Mouse (Mus musculus) lung, adult 2 months (tissue): ENCODE data around the gene Lbhd1. TPM values are rescaled to one million over a fixed set of nuclear protein-coding genes. Genes with fewer than 3 reads are reported as not detected.
"Not testable (repeated sequence)": the region's sequence is repeated elsewhere in the genome, so short reads cannot be mapped to it uniquely, and the experiment has no call there.

Experiments used
- DNase-seq: peaks from one replicate; pipeline ENCODE4 v3.0.0; 2022
- H3K4me1 ChIP-seq: fragments of 200-500 bp; 2 replicates; pipeline ENCODE4 v1.6.1; 2011; ENCODE audit warnings: low read length; ENCODE audit not compliant: control insufficient read depth, insufficient read depth
- H3K4me3 ChIP-seq: fragments of 200-500 bp; replicated peaks from 2 replicates; pipeline ENCODE3; 2011; ENCODE audit warnings: low read depth, mild to moderate bottlenecking, control low read depth, low read length; ENCODE audit errors: extremely low read depth
- CTCF ChIP-seq: fragments of 200-500 bp; IDR thresholded peaks from 2 replicates; pipeline ENCODE4 v1.5.1; 2011; ENCODE audit warnings: mild to moderate bottlenecking, low read length, control low read depth; ENCODE audit not compliant: insufficient read depth
- POLR2A ChIP-seq: fragments of 200-500 bp; IDR thresholded peaks from 2 replicates; pipeline ENCODE4 v1.6.1; 2011; ENCODE audit warnings: low read depth, mild to moderate bottlenecking, control low read depth, low read length, borderline replicate concordance; ENCODE audit errors: extremely low read depth
- WGBS: fragments of 180-500 bp; shearing (Covaris S2); methylation state at CpG from one replicate; pipeline ENCODE4 v1.1.7; 2018; 5-methylcytosine and 5-hydroxymethylcytosine counted together
- polyA plus RNA-seq: library from polyadenylated mRNA; depleted of rRNA; stranded (reverse); fragments of >200 nt; gene quantifications from 2 replicates; pipeline ENCODE4 v1.2.3, GENCODE M21; 2012

The Lbhd1 gene
- polyA plus RNA-seq, 1 experiment = 1.7 TPM

- DNase-seq = peak; percentile 90
- no peak; the same call in 1 of the 2 replicates for TF ChIP-seq POLR2A
- no peak for TF ChIP-seq CTCF
- Histone ChIP-seq H3K4me1 (peaks cover 3% of the 10 kb centered on the region; the same call in 1 of the 2 replicates), H3K4me3 (peak within 1 kb of the TSS; percentile 96)
- under 1% methylated on average over 58 of the region's 58 CpGs for WGBS
These were observed 5.2 kb downstream of the Lbhd1 start, which contains the start of the genes 1810009A15Rik and Gm49416 for GRCm38 (mm10) chr19:8888511-8889385. Gene 1810009A15Rik, plus strand, starts transcription at chr19:8888853. Gene Gm49416, plus strand, starts transcription at chr19:8888926.

- Histone ChIP-seq H3K4me3 (peak within 1 kb of the TSS; percentile 87), H3K4me1 (peaks cover 4% of the 10 kb centered on the region; the same call in 1 of the 2 replicates)
- TF ChIP-seq POLR2A (peak; percentile 84; the same call in 1 of the 2 replicates), CTCF (no peak)
- DNase-seq = peak; percentile 79
- WGBS = 1% methylated on average over 54 of the region's 54 CpGs
These were observed 9.6 kb downstream of the Lbhd1 start, which contains the start of gene Ints5 for GRCm38 (mm10) chr19:8892829-8893766. Gene Ints5, plus strand, starts transcription at chr19:8893005.

- Histone ChIP-seq H3K4me3 (no peak overlapping the region), H3K4me1 (peaks cover 9% of the 10 kb centered on the region; the same call in 1 of the 2 replicates)
- 82% methylated on average over 9 of the region's 9 CpGs for WGBS
- TF ChIP-seq POLR2A (no peak), CTCF (no peak)
- no peak for DNase-seq
These were observed 11.9 kb downstream of the Lbhd1 start for GRCm38 (mm10) chr19:8895397-8895960.

GRCm38 (mm10) chr19:8896231-8896630 lies 12.7 kb downstream of the Lbhd1 start:
- DNase-seq, H3K4me3 ChIP-seq, H3K4me1 ChIP-seq: not testable (repeated sequence)
- WGBS = 77% methylated on average over 5 of the region's 5 CpGs

- TF ChIP-seq POLR2A = 0 out of 2 replicates have a peak, but pooled peaks have one; percentile 13
- H3K4me3 ChIP-seq, H3K4me1 ChIP-seq: not testable (repeated sequence)
- WGBS = 16% methylated on average over 21 of the region's 21 CpGs
- peak; percentile 23 for DNase-seq
These were observed 13.8 kb downstream of the Lbhd1 start for GRCm38 (mm10) chr19:8897211-8897864.

GRCm38 (mm10) chr19:8897865-8898495 lies 14.4 kb downstream of the Lbhd1 start, which contains the start of gene Ganab:
Gene Ganab, plus strand, starts transcription at chr19:8898071.
- Histone ChIP-seq H3K4me3 (peak within 1 kb of the TSS; percentile 97), H3K4me1 (peaks cover 9% of the 10 kb centered on the region; the same call in 1 of the 2 replicates)
- under 1% methylated on average over 50 of the region's 53 CpGs for WGBS
- DNase-seq = peak; percentile 92
- TF ChIP-seq CTCF (no peak), POLR2A (peak; percentile 87; the same call in 1 of the 2 replicates)

GRCm38 (mm10) chr19:8898576-8898975 lies 15.0 kb downstream of the Lbhd1 start:
- no peak for DNase-seq
- under 1% methylated on average over 13 of the region's 13 CpGs for WGBS
- Histone ChIP-seq H3K4me1 (peaks cover 9% of the 10 kb centered on the region; the same call in 1 of the 2 replicates), H3K4me3 (peak overlapping the region; percentile 97)
- no peak for TF ChIP-seq CTCF
- no peak for TF ChIP-seq POLR2A

- Histone ChIP-seq H3K4me3 (no peak overlapping the region), H3K4me1 (peaks cover 9% of the 10 kb centered on the region; the same call in 1 of the 2 replicates)
- no peak for TF ChIP-seq CTCF
- no peak for TF ChIP-seq POLR2A
- DNase-seq = no peak
- WGBS = 27% methylated on average over 3 of the region's 3 CpGs
These were observed 15.5 kb downstream of the Lbhd1 start for GRCm38 (mm10) chr19:8899079-8899478.
